Mouse (Mus musculus): ENCODE results near the gene Flii.

GRCm38 (mm10) chr11:60719263-60719662, 7.8 kb downstream of the Flii start:
- TF ChIP-seq CHD2 (IDR thresholded peaks at IDR 0.05; ENCODE audit: low read length) (no peak), GABPA (IDR thresholded peaks at IDR 0.05; ENCODE audit: low read depth, low read length) (no peak), GATA1 (IDR thresholded peaks at IDR 0.05; ENCODE audit: low read depth, low read length) (no peak), NRF1 (IDR thresholded peaks at IDR 0.05; ENCODE audit: insufficient read depth, low read depth, low read length, poor library complexity, severe bottlenecking) (no peak)

Data from MEL (cell line).